Mouse (Mus musculus): ENCODE data around the gene Mlycd.
"Not testable (repeated sequence)": the region's sequence is repeated elsewhere in the genome, so short reads cannot be mapped to it uniquely, and the experiment has no call there.

Mlycd gene

DNA sequence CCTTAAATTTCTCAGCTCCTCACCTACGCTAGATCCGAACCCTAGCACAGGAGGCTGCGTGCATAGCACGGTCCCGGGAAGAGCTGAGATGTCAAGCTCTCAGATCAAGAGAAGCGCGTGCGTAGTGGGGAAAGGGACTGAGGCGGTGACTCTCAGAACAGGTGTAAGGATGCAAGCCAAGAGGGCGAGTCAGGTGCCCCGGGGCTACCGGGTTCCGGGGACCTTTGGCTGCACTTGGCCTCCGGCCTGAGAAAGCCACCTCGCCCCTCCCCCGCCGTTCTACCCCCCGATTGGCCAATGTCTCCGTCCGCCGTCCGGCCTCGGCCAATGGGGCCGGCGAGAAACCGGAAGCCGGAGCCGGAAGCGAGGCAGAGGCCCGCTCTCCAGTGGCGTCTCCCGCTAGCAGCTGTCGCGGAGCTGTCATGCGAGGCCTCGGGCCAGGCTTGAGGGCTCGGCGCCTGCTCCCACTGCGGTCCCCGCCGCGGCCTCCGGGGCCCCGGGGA is at the start of gene Mlycd:
Gene Mlycd, plus strand, starts transcription at position 355 of the 503 bp plus-strand sequence.
- peak; percentile 91 for DNase-seq

DNA sequence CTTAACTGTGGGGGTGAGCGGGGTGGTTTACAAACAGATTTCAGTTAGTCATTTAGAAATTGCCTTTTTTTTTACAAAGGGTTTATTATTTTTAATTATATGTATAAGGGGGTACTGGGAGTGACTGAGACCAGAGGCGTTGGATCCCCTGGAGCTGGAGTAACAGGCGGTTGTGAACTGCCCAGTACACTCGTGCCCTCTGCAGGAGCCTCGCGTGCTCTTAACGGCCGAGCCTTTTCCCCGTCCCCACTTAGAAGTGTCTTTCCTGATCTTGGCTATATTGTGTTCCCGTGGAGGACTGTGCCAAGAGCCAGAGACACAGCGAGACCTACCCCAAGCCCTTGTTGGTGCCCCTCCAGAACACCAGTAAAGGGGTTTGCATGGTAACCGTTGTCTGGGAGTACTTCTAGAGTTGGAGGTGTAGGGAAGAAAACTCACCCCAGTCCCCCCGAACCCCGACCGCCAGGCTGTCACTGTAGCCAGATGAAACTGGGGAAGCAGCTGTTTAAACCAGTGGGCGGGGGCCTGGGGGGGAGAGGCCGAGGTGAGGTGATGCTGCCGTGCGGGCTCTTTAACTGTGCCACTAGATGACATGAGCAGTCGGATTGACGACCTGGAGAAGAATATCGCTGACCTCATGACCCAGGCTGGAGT is 49.5 kb upstream of the Mlycd start:
- no peak for DNase-seq

DNA sequence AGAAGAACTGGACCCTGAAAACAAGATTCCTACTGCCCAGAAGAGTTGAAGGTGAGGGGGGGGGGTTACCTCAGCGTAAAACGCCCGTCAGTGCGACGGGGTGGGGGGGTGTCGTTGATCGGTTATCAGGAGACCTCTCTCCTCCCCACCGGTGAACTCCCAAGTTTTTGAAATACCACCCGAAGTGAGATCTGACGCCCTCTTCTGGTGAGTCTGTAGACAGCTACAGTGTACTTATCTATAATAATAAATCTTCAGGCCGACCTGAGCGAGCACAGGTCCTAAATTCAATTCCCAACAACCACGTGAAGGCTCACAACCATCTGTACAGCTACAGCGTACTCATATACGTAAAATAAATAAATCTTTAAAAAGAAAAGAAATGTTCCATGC is 49.0 kb upstream of the Mlycd start:
- no peak for DNase-seq

DNA sequence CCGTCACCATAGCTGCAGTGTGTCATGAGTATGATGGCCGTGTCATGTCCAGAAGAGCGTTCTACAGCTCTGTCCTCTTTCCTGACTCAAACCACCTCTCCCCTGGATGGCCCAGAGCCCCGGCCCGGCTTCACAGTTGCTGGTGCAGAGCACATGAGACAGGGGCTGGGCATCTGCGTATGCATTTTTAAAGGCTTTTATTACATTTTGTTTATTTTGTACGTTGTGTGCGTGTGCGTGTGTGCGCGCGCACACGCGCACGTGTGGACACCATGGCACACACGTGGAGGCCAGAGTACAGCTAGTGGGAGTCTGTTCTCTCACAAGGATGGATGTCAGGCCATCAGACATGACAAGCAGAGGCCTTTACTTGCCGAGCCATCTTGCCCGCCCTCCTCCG is 43.0 kb upstream of the Mlycd start:
- DNase-seq: no peak

DNA sequence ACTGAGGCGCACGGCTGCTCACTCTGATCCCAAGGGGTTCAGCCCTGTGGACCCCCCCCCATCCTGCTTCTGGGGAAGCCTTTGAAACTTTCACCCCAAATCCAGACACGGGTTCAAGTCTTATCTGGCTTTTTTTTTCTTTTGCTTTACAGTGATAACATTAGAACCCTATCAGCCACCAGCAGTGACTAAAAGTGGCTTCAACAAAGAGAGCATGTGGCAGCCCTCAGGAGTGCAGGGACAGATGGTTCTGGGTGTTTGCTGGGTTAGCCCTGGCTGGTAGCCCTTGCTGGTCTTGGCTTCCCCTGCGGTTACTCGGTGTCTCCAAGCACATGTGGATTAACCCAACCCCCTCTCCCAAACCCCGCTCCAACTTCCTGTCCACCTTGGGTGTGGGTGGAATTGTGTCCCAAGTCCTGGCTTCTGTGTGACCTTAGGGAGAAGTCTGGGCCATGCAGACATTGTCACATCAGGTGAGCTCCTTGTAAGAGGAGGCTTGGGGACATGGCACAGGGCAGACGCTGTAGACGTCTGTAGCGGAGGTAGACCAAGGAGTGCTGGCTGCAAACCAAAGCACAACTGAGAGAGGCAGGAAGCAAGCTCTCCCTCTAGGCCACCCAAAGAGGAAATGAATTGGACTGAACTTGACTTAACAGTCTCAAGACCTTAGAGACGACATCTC is 41.6 kb upstream of the Mlycd start:
- no peak for DNase-seq

DNA sequence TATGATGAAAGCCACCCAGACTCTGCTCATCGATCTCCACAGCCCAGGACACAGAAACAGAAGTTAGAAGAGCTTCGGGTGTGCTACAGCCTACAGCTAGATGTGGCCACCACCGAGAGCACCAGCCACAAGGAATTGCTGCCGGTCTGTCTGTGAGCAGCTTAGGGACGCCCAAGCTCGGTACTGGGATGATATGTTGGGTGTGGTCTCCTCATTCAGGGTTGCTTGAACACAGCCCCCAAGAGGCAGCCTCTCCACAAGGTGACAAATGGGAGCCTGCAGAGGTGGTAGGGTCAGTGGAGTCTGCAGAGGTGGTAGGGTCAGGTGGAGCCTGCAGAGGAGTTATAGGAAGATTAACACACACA is 41.0 kb upstream of the Mlycd start:
- no peak for DNase-seq

DNA sequence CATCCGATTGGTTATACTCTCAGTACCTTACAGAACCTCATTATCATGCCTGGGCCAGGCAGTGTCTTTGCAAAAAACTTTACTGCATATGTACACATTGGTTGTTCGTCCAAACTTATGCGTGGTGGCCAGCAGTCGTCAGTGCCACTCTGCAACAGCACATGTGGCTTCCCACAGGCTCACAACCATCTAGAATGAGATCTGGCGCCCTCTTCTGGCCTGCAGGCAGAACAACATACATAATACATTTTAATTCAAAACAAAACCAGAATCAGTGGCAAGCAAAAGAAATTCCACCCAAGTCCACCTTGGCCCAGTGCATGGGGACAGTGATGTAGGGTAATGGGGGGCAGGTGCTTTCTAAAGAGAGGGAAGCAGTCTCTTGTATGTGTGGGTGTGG is 38.0 kb upstream of the Mlycd start:
- not testable (repeated sequence) for DNase-seq

DNA sequence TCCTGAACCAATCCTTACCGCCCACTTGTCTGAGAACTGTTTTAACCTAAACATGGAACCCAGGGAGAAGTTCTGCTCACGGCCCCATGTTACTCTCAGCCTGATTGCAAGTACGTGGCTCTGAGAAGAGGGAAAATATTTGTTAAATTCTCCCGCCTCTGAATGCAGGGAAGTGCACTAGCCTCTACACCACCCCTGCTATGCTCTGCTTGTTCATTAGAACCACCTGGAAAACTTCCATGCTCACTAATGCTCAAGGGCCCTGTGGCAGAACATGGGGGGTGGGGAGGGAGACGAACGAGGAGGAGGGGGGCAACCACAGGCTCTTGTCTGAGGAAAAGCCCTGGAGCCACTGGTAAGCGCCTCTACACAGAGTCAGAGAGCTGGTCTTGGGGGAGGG is 36.5 kb upstream of the Mlycd start:
- DNase-seq: no peak

DNA sequence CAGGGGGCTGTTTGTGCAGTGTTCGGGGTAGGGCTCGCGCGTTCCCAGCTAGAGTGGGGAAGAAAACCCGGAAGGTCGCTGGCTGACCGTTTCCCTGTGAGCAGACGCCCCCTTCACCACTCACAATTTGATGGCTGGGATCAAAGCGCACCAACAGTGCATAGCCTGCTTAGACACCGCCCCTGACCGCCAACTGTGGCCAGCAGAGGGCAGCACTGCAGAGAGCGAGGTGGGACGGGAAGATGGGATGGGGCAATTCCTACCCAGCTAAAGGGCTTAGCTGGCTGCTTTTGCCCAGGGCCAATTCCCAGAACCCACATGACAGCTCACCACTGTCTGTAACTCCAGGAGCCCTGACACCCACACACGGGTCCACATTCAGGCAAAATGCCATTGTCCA is 35.8 kb upstream of the Mlycd start:
- peak; percentile 71 for DNase-seq

DNA sequence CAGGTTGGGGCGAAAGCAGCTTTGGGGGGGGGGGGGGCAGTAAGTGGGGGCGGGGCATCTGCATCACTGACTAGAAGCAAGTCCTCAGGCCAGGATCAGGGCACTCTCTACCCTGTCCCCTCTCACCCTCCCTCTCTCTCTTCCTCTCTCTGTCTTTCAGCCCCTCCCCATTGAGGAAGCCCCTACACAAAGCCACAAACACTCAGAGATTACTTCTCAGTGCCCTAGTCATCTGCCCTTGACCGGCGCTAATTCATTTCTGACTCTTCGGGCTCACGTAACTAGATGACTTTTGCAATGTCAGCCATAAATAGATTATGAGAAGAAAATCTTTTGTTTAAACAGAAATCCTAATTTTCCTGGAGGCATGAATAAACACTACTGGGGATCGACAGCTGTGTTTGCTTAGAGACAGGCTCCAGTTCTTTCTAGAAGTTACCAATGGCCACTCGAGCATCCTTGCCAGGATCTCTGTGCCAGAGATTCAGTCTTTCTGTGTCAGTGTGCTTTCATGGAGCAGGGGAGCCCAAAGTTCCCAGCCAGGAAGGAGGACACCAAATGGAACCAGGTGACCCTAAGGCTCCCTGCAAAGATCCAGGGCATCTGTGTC is 33.9 kb upstream of the Mlycd start:
- no peak for DNase-seq

DNA sequence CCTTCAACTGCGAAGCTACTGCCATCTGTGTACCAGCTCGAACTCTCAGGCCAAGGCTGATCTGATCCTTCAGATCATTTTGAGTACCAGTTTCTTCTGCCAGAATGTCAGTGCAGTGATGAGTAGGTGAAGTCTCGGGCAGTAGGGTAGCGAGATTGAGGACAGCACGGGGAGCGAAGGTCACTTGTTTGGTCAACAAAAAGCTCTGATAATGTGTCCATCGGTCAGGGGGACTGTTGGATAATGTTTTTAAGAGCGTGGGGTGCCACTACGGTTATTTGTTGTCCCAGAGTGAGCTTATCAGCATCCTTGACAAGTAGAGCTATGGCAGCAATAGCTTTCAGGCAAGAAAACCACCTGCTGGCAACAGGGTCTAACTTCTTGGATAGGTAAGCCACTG is 20.0 kb upstream of the Mlycd start:
- not testable (repeated sequence) for DNase-seq

DNA sequence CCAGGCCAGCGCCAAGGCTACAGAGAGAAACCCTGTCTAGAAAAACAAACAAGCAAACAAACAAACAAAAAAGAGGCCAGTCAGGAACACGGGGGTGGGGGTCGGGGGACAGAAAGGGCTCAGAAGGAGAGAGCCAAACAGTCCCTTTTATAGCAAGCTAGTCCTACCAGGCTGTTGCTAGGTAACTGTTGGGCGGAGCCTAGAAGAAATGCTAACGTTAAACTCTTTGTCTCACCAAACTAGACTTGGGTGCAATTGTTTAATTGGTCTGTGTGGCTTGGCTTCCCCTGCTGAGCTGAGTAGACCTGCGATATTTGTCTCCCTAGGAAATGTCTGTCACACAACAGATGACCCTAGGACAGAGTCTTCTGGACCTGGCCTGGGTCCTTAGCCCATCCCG is 16.2 kb upstream of the Mlycd start:
- no peak for DNase-seq

DNA sequence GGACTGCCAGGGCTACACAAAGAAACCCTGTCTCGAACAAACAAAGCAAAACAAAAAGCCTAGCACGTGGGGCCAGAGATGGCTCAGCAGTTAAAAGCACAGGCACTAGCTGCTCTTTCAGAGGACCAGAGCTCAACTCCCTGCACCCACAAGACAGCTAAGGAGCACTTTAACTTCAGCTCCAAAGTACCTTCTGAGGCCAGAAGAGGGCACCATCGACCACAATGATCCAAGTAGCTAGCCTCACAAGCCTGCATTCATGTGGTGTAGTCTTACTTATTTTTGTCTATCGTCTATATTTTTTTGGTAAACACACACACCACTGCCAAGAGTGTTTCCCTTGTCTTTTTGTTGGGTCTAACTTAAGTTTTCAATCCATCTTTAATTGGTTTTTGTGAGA is 14.1 kb upstream of the Mlycd start:
- no peak for DNase-seq

DNA sequence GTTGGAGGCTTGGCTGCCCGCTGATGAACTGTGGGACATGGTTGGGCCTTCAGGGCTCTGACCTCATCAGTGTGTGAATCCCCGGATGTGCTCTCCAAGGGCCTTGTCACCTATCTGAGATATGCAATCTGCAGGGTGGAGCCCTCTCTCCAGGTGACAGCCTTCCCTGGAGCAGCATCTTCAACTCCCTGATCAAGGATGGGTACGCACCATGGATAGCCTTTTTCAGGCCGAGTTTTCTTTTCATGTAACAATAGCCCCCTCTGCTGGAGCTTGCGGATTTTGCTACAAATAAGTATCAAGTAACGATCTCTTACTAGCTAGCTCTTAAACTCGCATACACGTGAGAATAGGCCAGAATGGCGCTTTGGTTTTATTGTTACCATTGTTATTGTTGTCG is 10.2 kb upstream of the Mlycd start:
- DNase-seq: peak; percentile 84

DNA sequence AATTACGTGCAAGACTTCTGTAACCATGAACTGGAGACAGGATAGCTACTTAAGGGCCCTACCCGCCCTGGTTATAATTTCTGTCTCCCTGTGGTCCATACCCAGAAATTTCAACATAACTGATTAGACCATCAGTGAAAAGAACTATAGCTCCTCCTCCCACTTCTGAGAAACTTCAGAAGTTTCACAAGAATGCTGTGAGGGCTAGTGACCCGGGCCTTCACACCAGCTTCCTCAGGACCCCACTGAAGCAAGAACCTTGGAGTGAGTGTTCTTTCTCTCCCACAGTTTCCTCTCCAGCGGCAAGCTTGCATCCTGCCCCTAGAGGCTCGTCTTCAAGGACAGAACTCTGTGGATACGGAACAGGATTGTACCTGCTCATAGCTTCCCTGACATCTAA is 8.8 kb upstream of the Mlycd start:
- DNase-seq: no peak

DNA sequence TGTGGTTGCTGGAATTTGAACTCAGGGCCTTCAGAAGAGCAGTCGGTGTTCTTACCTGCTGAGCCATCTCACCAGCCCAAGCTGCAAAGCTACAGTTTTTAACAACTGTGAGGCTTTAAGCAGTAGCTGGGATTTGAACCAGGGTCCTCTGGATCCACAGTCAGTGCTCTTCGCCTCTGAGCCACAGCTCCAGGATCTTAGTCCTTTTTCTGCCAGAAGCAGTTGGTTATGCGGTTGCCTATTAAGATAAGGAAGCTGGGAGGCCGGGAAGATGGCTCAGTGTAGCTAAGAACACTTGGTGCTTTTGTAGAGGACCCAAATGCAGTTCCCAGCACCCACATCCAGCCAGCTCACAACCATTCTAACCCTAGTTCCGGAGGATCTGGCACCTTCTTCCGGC is 7.7 kb upstream of the Mlycd start:
- no peak for DNase-seq

DNA sequence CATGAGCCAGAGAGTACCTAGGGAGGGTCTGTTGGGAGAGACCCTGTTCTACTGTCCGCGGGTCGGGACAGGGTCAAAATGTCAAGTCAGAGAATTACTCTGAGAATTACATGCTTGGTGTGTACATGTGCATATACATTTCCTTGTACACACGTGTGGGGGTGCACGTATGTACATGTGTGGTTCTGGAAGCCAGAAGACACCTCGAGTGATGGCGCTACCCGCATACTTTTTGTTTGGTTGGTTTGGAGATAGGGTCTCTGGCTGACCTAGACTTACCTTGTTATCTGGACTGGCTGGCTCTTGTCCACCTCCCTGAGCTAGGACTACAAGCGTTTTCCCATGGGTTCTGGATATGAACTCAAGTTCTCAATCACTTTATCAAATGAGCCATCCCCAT is 581 bp upstream of the Mlycd start:
- no peak for DNase-seq

DNA sequence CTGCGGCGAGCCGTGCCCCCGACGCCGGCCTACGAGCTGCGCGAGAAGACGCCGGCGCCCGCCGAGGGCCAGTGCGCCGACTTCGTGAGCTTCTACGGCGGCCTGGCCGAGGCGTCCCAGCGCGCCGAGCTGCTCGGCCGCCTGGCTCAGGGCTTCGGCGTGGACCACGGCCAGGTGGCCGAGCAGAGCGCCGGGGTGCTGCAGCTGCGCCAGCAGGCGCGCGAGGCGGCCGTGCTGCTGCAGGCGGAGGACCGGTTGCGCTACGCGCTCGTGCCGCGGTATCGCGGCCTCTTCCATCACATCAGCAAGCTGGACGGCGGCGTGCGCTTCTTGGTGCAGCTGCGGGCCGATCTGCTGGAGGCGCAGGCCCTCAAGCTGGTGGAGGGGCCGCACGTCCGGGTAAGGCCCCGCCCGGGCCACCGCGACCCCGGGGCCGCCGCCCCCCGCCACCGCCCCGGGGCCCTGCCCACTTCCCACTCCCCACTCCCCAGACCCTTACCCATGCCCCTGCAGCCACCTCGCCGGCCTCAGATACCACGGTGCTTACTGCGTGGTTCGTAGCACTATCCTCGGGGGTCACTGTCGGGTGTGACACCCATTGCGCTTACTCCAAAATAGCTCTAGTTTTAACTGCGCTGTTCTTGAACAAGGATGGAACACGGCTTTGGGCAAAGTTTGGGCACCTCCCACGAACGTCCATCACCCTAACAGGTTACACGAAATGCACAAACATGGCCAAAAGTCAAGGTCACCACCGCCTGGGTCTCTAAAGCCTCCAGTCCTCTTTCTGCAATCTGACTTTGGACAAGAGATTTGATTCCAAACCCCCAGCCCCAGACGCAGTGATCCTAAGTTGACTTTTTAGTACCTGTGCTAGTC is 633 bp downstream of the Mlycd start:
- peak; percentile 38 for DNase-seq

DNA sequence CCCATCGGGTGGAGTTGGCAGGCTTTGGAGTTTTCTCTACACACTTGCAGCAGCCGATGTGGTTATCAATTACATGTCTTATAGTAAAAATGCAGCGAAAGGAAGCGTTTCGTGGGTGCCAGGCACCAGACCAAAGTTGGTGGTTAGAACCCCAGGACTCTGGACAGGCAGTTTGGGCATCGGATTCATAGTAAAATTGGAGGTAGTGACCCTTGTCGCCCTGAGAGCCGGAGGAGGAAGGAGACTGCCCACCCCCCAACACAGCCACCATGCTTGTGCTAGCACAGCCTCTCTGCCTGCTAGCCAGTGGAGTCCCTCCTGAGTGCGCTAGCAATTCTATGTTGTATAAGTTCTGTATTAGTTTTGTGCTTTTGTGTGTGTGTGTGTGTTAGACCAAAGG is 3.9 kb downstream of the Mlycd start:
- DNase-seq: no peak

DNA sequence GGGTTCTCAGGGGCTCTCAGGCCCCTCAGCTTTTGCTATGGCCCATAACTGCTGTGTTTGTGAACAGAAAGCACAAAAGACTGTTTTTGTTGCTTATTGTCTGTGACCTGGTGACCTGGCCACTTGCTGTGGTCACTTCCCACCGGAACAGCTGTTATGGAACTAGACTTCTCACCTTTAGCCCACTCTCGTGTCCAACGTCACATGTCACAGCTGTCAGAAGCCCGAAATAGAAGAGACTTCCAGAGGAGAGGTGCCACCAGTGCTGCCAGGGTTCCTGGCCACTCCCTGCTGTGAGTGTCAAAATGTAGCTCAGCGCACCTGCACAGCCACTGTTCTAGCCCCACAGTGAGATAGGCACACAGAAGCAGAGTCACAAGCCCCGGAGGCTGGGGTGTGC is 4.6 kb downstream of the Mlycd start:
- DNase-seq: no peak

DNA sequence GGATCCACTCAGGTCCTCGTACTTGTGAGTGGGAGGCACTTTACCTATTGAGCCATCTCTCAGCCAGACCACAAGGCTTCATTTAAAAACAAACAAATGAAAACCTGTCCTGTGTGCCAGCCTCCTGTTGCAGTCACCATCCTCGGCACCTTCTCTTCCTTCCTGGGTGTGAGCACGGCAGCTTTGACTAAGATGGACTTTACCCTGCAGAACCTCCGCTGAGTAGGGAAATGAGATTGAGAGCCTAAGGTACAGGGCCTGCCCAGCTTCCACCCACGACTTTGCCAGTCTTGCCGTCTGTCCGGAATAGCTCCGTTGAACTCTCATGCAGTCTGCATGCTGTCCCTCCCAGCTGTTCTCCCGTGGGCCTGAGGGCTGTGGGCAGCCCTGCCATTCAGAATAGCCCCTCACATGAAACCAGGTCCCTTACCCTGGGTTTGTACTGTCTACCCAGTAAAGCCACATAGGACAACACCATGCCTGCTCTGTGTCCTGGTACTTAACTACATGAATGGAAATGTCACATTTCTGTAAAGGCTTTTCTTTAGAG is 5.5 kb downstream of the Mlycd start:
- no peak for DNase-seq

DNA sequence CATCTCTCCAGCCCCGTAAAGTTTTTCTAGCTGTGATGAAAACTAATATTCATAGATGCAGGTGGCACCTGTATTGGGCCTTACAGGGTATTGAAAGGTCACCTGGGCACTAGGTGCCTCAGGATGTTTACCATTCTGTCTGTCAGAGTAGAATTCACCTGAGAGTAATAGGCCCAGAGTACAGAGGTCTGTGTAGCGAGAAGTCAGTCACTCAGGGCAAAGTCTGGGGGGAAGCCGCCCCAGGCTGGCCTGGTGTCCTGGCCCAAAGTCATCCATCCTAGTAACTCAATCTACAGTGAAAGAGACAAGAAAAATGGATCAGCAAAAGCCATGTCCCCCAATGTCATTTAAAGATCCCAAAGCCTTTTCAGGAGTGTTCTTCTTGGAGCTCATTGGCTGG is 6.2 kb downstream of the Mlycd start:
- no peak for DNase-seq

DNA sequence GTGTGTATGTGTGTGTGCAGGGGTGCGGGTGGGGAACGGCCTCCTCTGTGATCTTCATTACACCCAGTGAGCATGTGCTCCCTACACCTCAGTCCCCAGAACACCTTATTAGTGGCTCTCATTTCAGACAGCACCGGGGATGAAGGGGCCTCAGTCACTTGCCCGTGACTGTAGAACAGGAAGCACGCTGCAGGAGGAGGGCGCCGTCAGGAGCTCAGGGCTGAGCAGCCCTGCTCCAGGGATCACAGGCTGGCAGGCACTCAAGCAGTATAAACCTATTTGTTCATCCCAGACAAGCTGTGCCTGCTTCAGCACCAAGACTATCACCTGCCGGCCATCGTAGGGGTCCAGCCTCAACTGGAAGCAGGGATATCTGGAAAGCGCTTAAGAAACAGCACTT is 9.2 kb downstream of the Mlycd start:
- no peak for DNase-seq

Measured in right cerebral cortex, postnatal 4 days (tissue).